Mouse (Mus musculus): ENCODE results near the gene Dyx1c1.

DNA sequence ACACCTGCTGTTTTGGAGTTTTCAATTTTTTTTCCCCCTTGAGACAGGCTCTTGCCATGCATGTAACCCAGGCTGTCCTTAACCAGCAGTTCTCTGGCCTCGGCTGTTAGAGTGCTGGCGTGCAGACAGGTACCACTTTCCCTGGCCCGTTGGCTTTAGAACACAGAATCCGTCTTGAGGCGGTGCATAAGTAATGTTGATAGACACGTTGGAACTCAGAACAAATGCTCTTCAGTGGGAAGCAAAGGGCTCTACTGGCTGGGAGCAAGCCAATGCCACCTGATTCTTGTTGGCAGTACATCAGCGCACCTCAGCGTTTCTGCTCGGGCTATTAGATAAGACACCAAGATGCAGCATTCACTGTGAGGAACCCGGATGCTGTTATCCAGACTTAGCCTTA lies 61.3 kb downstream of the Dyx1c1 start:
- no peak for TF ChIP-seq CTCF (conservative IDR thresholded peaks at IDR 0.05; ENCODE audit: low read length)
- TF ChIP-seq NANOG (IDR thresholded peaks at IDR 0.05; ENCODE audit: borderline replicate concordance, low read length), result no peak
